Mouse (Mus musculus): ENCODE results near the gene Abca15. TPM values are rescaled to one million over a fixed set of nuclear protein-coding genes. Genes with fewer than 3 reads are reported as not detected.
A peak's percentile ranks its signal among the peaks of the same experiment; 100 is the strongest.
"Not testable (repeated sequence)": the region's sequence is repeated elsewhere in the genome, so short reads cannot be mapped to it uniquely, and the experiment has no call there.

Abca15 gene
- polyA plus RNA-seq (2014; fragmentation: Nextera tagmentation; extraction: Ambion mirVana), result not detected in 2 replicates

GRCm38 (mm10) chr7:120328087-120328793 is at the start of gene Abca15:
Abca15 (plus strand) TSS chr7:120328670.
- no peaks in the 10 kb centered on the region for H3K4me1 ChIP-seq (replicated peaks; ENCODE audit: control insufficient read depth, insufficient read depth, low read length)
- DNase-seq (ENCODE audit: low spot score) (no peak), ATAC-seq (replicated peaks; ENCODE audit: low FRiP score) (peak; percentile 12)
- H3K4me3 ChIP-seq (ENCODE audit: low read depth, low read length), result peak within 1 kb of the TSS; percentile 18; the same call in 1 of the 2 replicates
- H3K27ac ChIP-seq (ENCODE audit: low read depth, low read length), result no peak within 1 kb of the TSS
- H3K4me2 ChIP-seq (ENCODE audit: low read depth, low read length, severe bottlenecking), result peak within 1 kb of the TSS; percentile 54; the same call in 1 of the 2 replicates
- 86% methylated on average over 22 of the region's 22 CpGs for WGBS
- H3K27me3 ChIP-seq (ENCODE audit: control insufficient read depth, insufficient read depth, low read length), result no peaks in the 10 kb centered on the region
- H3K36me3 ChIP-seq (ENCODE audit: control insufficient read depth, insufficient read depth, low read length), result no peaks in the 10 kb centered on the region
- no peak within 1 kb of the TSS; the same call in 1 of the 2 replicates for H3K9ac ChIP-seq (ENCODE audit: low read length)
- H3K9me3 ChIP-seq (ENCODE audit: control insufficient read depth, low read length), result no peaks in the 10 kb centered on the region

GRCm38 (mm10) chr7:120285286-120285685 is 43.2 kb upstream of the Abca15 start:
- no peak overlapping the region for H3K9ac ChIP-seq (ENCODE audit: low read length)
- WGBS, result 73% methylated on average over 3 of the region's 3 CpGs
- no peaks in the 10 kb centered on the region for H3K27me3 ChIP-seq (ENCODE audit: control insufficient read depth, insufficient read depth, low read length)
- ATAC-seq (replicated peaks; ENCODE audit: low FRiP score), result no peak
- no peak overlapping the region for H3K4me2 ChIP-seq (ENCODE audit: low read depth, low read length, severe bottlenecking)
- DNase-seq (ENCODE audit: low spot score), result no peak
- H3K27ac ChIP-seq (ENCODE audit: low read depth, low read length), result no peak overlapping the region
- H3K4me3 ChIP-seq (ENCODE audit: low read depth, low read length), result no peak overlapping the region
- H3K9me3 ChIP-seq (ENCODE audit: control insufficient read depth, low read length), result no peaks in the 10 kb centered on the region
- H3K4me1 ChIP-seq (replicated peaks; ENCODE audit: control insufficient read depth, insufficient read depth, low read length), result no peaks in the 10 kb centered on the region
- no peaks in the 10 kb centered on the region for H3K36me3 ChIP-seq (ENCODE audit: control insufficient read depth, insufficient read depth, low read length)

- Histone ChIP-seq H3K4me1 (replicated peaks; ENCODE audit: control insufficient read depth, insufficient read depth, low read length) (no peaks in the 10 kb centered on the region), H3K4me2 (ENCODE audit: low read depth, low read length, severe bottlenecking) (no peak overlapping the region), H3K4me3 (ENCODE audit: low read depth, low read length) (no peak overlapping the region), H3K27me3 (ENCODE audit: control insufficient read depth, insufficient read depth, low read length) (no peaks in the 10 kb centered on the region), H3K9me3 (ENCODE audit: control insufficient read depth, low read length) (no peaks in the 10 kb centered on the region), H3K36me3 (ENCODE audit: control insufficient read depth, insufficient read depth, low read length) (no peaks in the 10 kb centered on the region), H3K27ac (ENCODE audit: low read depth, low read length) (no peak overlapping the region), H3K9ac (ENCODE audit: low read length) (no peak overlapping the region)
- no peak for DNase-seq (ENCODE audit: low spot score)
- WGBS, result 77% methylated on average over 1 of the region's 1 CpGs
- no peak for ATAC-seq (replicated peaks; ENCODE audit: low FRiP score)
These were observed 12.4 kb upstream of the Abca15 start for GRCm38 (mm10) chr7:120316086-120316485.

GRCm38 (mm10) chr7:120322963-120323362 is 5.5 kb upstream of the Abca15 start:
- no peak overlapping the region for H3K9ac ChIP-seq (ENCODE audit: low read length)
- H3K9me3 ChIP-seq (ENCODE audit: control insufficient read depth, low read length), result no peaks in the 10 kb centered on the region
- no peaks in the 10 kb centered on the region for H3K36me3 ChIP-seq (ENCODE audit: control insufficient read depth, insufficient read depth, low read length)
- no peak overlapping the region for H3K4me2 ChIP-seq (ENCODE audit: low read depth, low read length, severe bottlenecking)
- no peaks in the 10 kb centered on the region for H3K4me1 ChIP-seq (replicated peaks; ENCODE audit: control insufficient read depth, insufficient read depth, low read length)
- ATAC-seq (replicated peaks; ENCODE audit: low FRiP score), result no peak
- no peaks in the 10 kb centered on the region for H3K27me3 ChIP-seq (ENCODE audit: control insufficient read depth, insufficient read depth, low read length)
- no peak overlapping the region for H3K4me3 ChIP-seq (ENCODE audit: low read depth, low read length)
- H3K27ac ChIP-seq (ENCODE audit: low read depth, low read length), result no peak overlapping the region
- DNase-seq (ENCODE audit: low spot score), result no peak
- 68% methylated on average over 4 of the region's 4 CpGs for WGBS

GRCm38 (mm10) chr7:120325911-120326310 is 2.6 kb upstream of the Abca15 start:
- H3K4me1 ChIP-seq (replicated peaks; ENCODE audit: control insufficient read depth, insufficient read depth, low read length); H3K4me3 ChIP-seq (ENCODE audit: low read depth, low read length); H3K9ac ChIP-seq (ENCODE audit: low read length); H3K4me2 ChIP-seq (ENCODE audit: low read depth, low read length, severe bottlenecking); H3K9me3 ChIP-seq (ENCODE audit: control insufficient read depth, low read length); H3K27ac ChIP-seq (ENCODE audit: low read depth, low read length); H3K27me3 ChIP-seq (ENCODE audit: control insufficient read depth, insufficient read depth, low read length); H3K36me3 ChIP-seq (ENCODE audit: control insufficient read depth, insufficient read depth, low read length); DNase-seq (ENCODE audit: low spot score); ATAC-seq (replicated peaks; ENCODE audit: low FRiP score): not testable (repeated sequence)
- 70% methylated on average over 2 of the region's 2 CpGs for WGBS

- Histone ChIP-seq H3K4me1 (replicated peaks; ENCODE audit: control insufficient read depth, insufficient read depth, low read length) (no peaks in the 10 kb centered on the region), H3K36me3 (ENCODE audit: control insufficient read depth, insufficient read depth, low read length) (no peaks in the 10 kb centered on the region), H3K4me2 (ENCODE audit: low read depth, low read length, severe bottlenecking) (peak overlapping the region; percentile 54), H3K4me3 (ENCODE audit: low read depth, low read length) (peak overlapping the region; percentile 18), H3K27me3 (ENCODE audit: control insufficient read depth, insufficient read depth, low read length) (no peaks in the 10 kb centered on the region), H3K27ac (ENCODE audit: low read depth, low read length) (no peak overlapping the region), H3K9ac (ENCODE audit: low read length) (no peak overlapping the region; the same call in 1 of the 2 replicates), H3K9me3 (ENCODE audit: control insufficient read depth, low read length) (no peaks in the 10 kb centered on the region)
- 19% methylated on average over 22 of the region's 22 CpGs for WGBS
- peak; percentile 53 for DNase-seq (ENCODE audit: low spot score)
- ATAC-seq (replicated peaks; ENCODE audit: low FRiP score), result peak; percentile 55
These were observed 1.0 kb upstream of the Abca15 start for GRCm38 (mm10) chr7:120327220-120328073.

GRCm38 (mm10) chr7:120361159-120361558 is 32.7 kb downstream of the Abca15 start:
- WGBS, result 41% methylated on average over 13 of the region's 13 CpGs

GRCm38 (mm10) chr7:120409447-120409846 is 81.0 kb downstream of the Abca15 start, which contains the start of gene Abca16:
Abca16 (plus strand) TSS chr7:120409647.
- Histone ChIP-seq H3K4me2 (ENCODE audit: low read depth, low read length, severe bottlenecking) (no peak within 1 kb of the TSS), H3K9me3 (ENCODE audit: control insufficient read depth, low read length) (no peaks in the 10 kb centered on the region), H3K36me3 (ENCODE audit: control insufficient read depth, insufficient read depth, low read length) (no peaks in the 10 kb centered on the region), H3K4me1 (replicated peaks; ENCODE audit: control insufficient read depth, insufficient read depth, low read length) (no peaks in the 10 kb centered on the region), H3K4me3 (ENCODE audit: low read depth, low read length) (no peak within 1 kb of the TSS), H3K27me3 (ENCODE audit: control insufficient read depth, insufficient read depth, low read length) (no peaks in the 10 kb centered on the region), H3K9ac (ENCODE audit: low read length) (no peak within 1 kb of the TSS), H3K27ac (ENCODE audit: low read depth, low read length) (no peak within 1 kb of the TSS)
- 81% methylated on average over 10 of the region's 10 CpGs for WGBS
- DNase-seq (ENCODE audit: low spot score) (no peak), ATAC-seq (replicated peaks; ENCODE audit: low FRiP score) (no peak)

More at GRCm38 (mm10) chr7:120361159-120361558, 32.7 kb downstream of the Abca15 start:
- no peak overlapping the region for H3K4me3 ChIP-seq (ENCODE audit: low read depth, low read length)
- no peak overlapping the region for H3K4me2 ChIP-seq (ENCODE audit: low read depth, low read length, severe bottlenecking)
- ATAC-seq (replicated peaks; ENCODE audit: low FRiP score) (peak; percentile 53; the same call in 1 of the 2 replicates), DNase-seq (ENCODE audit: low spot score) (peak; percentile 62)
- H3K9ac ChIP-seq (ENCODE audit: low read length), result no peak overlapping the region
- no peak overlapping the region for H3K27ac ChIP-seq (ENCODE audit: low read depth, low read length)
- no peaks in the 10 kb centered on the region for H3K36me3 ChIP-seq (ENCODE audit: control insufficient read depth, insufficient read depth, low read length)
- H3K27me3 ChIP-seq (ENCODE audit: control insufficient read depth, insufficient read depth, low read length), result no peaks in the 10 kb centered on the region
- H3K9me3 ChIP-seq (ENCODE audit: control insufficient read depth, low read length), result no peaks in the 10 kb centered on the region
- no peaks in the 10 kb centered on the region for H3K4me1 ChIP-seq (replicated peaks; ENCODE audit: control insufficient read depth, insufficient read depth, low read length)
